Comparison of ENCODE assay signal across 16 mouse cellular contexts in genomic region chr8:120715996-120716680, GRCm38 (mm10). TPM values are rescaled to one million over a fixed set of nuclear protein-coding genes. Genes with fewer than 3 reads are reported as not detected.
A peak's percentile ranks its signal among the peaks of the same experiment; 100 is the strongest.
DNase-seq lines count a peak whose midpoint lies in the region; ATAC-seq and TF ChIP-seq lines count a peak whose summit lies in the region.
"Had no signal": no experiment of that assay in that cellular context is flagged by ENCODE, and none has a peak within 500 bp of the region (broad histone marks: within the 10 kb centered on the region; RNA-seq: fewer than 3 reads in every experiment).

No protein-coding gene starts in this region.

- in situ Hi-C loops in CH12.LX (cut with MboI; ENCODE audit: low pct_ligation_motif_present, low pct_unique_long_range_greater_than_20kb, low sequenced_read_pairs): no loop called here

- H3K4me1 ChIP-seq in liver, adult 2 months (ENCODE audit: control insufficient read depth, insufficient read depth, low read length): no peaks in the 10 kb centered on the region
- H3K4me1 ChIP-seq in liver, embryonic 11.5 days (replicated peaks; ENCODE audit: control insufficient read depth, insufficient read depth, low read length): no peaks in the 10 kb centered on the region
- H3K4me1 ChIP-seq in CH12.LX (ENCODE audit: control insufficient read depth in 1 of 2, insufficient read depth in 2 of 2): peaks cover 8 to 21% of the 10 kb centered on the region in 2 experiments
- H3K4me1 ChIP-seq: heart, embryonic 10.5 days had no signal

- H3K27ac ChIP-seq in liver, adult 2 months (replicated peaks; ENCODE audit: insufficient read depth, low read depth, low read length): 0 out of 2 replicates have a peak overlapping the region, but pooled peaks have one; percentile 6
- H3K27ac ChIP-seq in liver, embryonic 11.5 days (ENCODE audit: low read depth, low read length): no peak overlapping the region
- peak overlapping the region; percentile 31; the same call in 1 of the 2 replicates for H3K27ac ChIP-seq in CH12.LX (ENCODE audit: insufficient read depth, low read depth)
- H3K27ac ChIP-seq: gastrocnemius, adult 2 months; heart, embryonic 10.5 days had no signal

- no peak for TF ChIP-seq RAD21 in CH12.LX (IDR thresholded peaks at IDR 0.05; ENCODE audit: low read depth, low read length)

- peak; percentile 51 for DNase-seq in liver, adult 2 months (ENCODE audit: extremely low read depth, low read depth, low spot score)
- DNase-seq in liver, embryonic 11.5 days (ENCODE audit: low spot score): no peak
- peak; percentile 30 for DNase-seq in CD4-positive helper T cell, adult 2 months (ENCODE audit: low read depth, low spot score)
- DNase-seq in CH12.LX (ENCODE audit: extremely low read depth): no peak
- no peak for DNase-seq in ovary, adult 18-20 months (ENCODE audit: low spot score)
- no peak for DNase-seq in urinary bladder, adult 2 months (ENCODE audit: low spot score)
- DNase-seq: adrenal gland, adult 8-10 months; cerebellum, adult 9-10 months; embryo, embryonic 11 days; gastrocnemius, adult 2 months; layer of hippocampus, adult 9-11 months; lung, adult 2 months had no signal

- H3K4me2 ChIP-seq in liver, embryonic 11.5 days: no peak overlapping the region
- H3K4me2 ChIP-seq in CH12.LX (ENCODE audit: insufficient read depth, low read depth, poor library complexity, severe bottlenecking): no peak overlapping the region

- no peak overlapping the region for H3K4me3 ChIP-seq in liver, adult 2 months (ENCODE audit: insufficient read depth, low read depth, low read length)
- no peak overlapping the region for H3K4me3 ChIP-seq in liver, embryonic 11.5 days (ENCODE audit: low read depth, low read length)
- H3K4me3 ChIP-seq in CH12.LX (replicated peaks in 1 of 3; ENCODE audit: low read depth in 2 of 3, low read length in 2 of 3, poor library complexity in 1 of 3): peak overlapping the region in 1 of 3 experiments; percentile 15
- H3K4me3 ChIP-seq: gastrocnemius, adult 2 months; heart, embryonic 10.5 days had no signal

- no peaks in the 10 kb centered on the region for H3K27me3 ChIP-seq in liver, adult 2 months (ENCODE audit: control insufficient read depth, insufficient read depth, low read length)
- H3K27me3 ChIP-seq in liver, embryonic 11.5 days (replicated peaks; ENCODE audit: control insufficient read depth, insufficient read depth, low read length): no peaks in the 10 kb centered on the region
- peaks cover 18% of the 10 kb centered on the region for H3K27me3 ChIP-seq in CH12.LX (replicated peaks)

- H3K9ac ChIP-seq in liver, adult 2 months (ENCODE audit: low read depth, low read length): no peak overlapping the region
- H3K9ac ChIP-seq in liver, embryonic 11.5 days (ENCODE audit: low read depth, low read length): no peak overlapping the region
- H3K9ac ChIP-seq in CH12.LX (ENCODE audit: insufficient read depth, low read depth): no peak overlapping the region

- no peak for TF ChIP-seq CTCF in liver, adult 2 months (IDR thresholded peaks at IDR 0.05; ENCODE audit: low read depth, low read length)
- TF ChIP-seq CTCF in CH12.LX (conservative IDR thresholded peaks at IDR 0.05 in 1 of 2, IDR thresholded peaks at IDR 0.05 in 1 of 2; ENCODE audit: low read depth in 2 of 2, low read length in 2 of 2): no peak

- H3K79me2 ChIP-seq in liver, adult 2 months (ENCODE audit: control insufficient read depth, insufficient read depth, low read length): no peaks in the 10 kb centered on the region
- H3K79me2 ChIP-seq in CH12.LX (replicated peaks; ENCODE audit: control insufficient read depth, extremely low read depth, insufficient read depth, poor library complexity, severe bottlenecking): no peaks in the 10 kb centered on the region

- no peaks in the 10 kb centered on the region for H3K36me3 ChIP-seq in liver, adult 2 months (ENCODE audit: control insufficient read depth, insufficient read depth, low read length)
- H3K36me3 ChIP-seq in liver, embryonic 11.5 days (ENCODE audit: control insufficient read depth, insufficient read depth, low read length): no peaks in the 10 kb centered on the region
- no peaks in the 10 kb centered on the region for H3K36me3 ChIP-seq in CH12.LX (replicated peaks in 1 of 2; ENCODE audit: control insufficient read depth in 1 of 2, insufficient read depth in 1 of 2, low read length in 1 of 2)
- H3K36me3 ChIP-seq: heart, embryonic 10.5 days had no signal

- TF ChIP-seq POLR2A in liver, adult 2 months (IDR thresholded peaks at IDR 0.05; ENCODE audit: extremely low read depth, insufficient read depth, low read length): no peak
- TF ChIP-seq POLR2A in CH12.LX (IDR thresholded peaks at IDR 0.05; ENCODE audit: low read depth, low read length): no peak

- no peak for ATAC-seq in liver, embryonic 11.5 days (replicated peaks; ENCODE audit: low FRiP score)
- ATAC-seq in monocyte, adult 5-6 weeks (replicated peaks; ENCODE audit: insufficient number of reproducible peaks, low FRiP score, low TSS enrichment, poor library complexity, severe bottlenecking): peak; percentile 19; the same call in 1 of the 2 replicates
- ATAC-seq: forebrain, embryonic 16.5 days had no signal

- WGBS in liver, adult 2 months: 69% methylated on average over 15 of the region's 15 CpGs
- 65% methylated on average over 15 of the region's 15 CpGs for WGBS in liver, embryonic 11.5 days

- H3K9me3 ChIP-seq in liver, embryonic 11.5 days (ENCODE audit: control insufficient read depth, low read length): no peaks in the 10 kb centered on the region
- no peaks in the 10 kb centered on the region for H3K9me3 ChIP-seq in CH12.LX (replicated peaks; ENCODE audit: low read length)
- H3K9me3 ChIP-seq: heart, embryonic 10.5 days had no signal

- dilution Hi-C loops in CH12.LX (cut with MboI; ENCODE audit: extremely low pct_ligation_motif_present, extremely low pct_unique_long_range_greater_than_20kb, low sequenced_read_pairs): no loop called here

- no peak for TF ChIP-seq EP300 in CH12.LX (IDR thresholded peaks at IDR 0.05; ENCODE audit: low read length)

TF ChIP-seq in CH12.LX, 34 proteins besides CTCF, POLR2A, EP300 and RAD21:
- TF ChIP-seq BHLHE40 (IDR thresholded peaks at IDR 0.05; ENCODE audit: low read depth, low read length) (no peak), MEF2A (IDR thresholded peaks at IDR 0.05; ENCODE audit: borderline replicate concordance, low read depth, low read length) (no peak), MYC (IDR thresholded peaks at IDR 0.05; ENCODE audit: low read depth, low read length) (no peak), TBP (conservative IDR thresholded peaks at IDR 0.05; ENCODE audit: low read depth, low read length) (no peak), ZMIZ1 (IDR thresholded peaks at IDR 0.05; ENCODE audit: low read depth, low read length) (no peak), IRF4 (IDR thresholded peaks at IDR 0.05; ENCODE audit: low read depth, low read length) (no peak), ETS1 (conservative IDR thresholded peaks at IDR 0.05; ENCODE audit: low read depth, low read length) (no peak)

RNA-seq across cellular contexts. Expression of gene Irf8, which starts 20.0 kb away (rescaled TPM):
- 5.5 and 7.6 TPM in 2 replicates for total RNA-seq in liver, adult 2 months (2014; rRNA removed)
- 3.3 and 7.0 TPM in 2 replicates for polyA plus RNA-seq in liver, adult 2 months (2012; rRNA removed)
- 10.5 and 12.3 TPM in 2 replicates for polyA plus RNA-seq in liver, embryonic 11.5 days (2014; fragmentation: Nextera tagmentation; extraction: Ambion mirVana)
- total RNA-seq in CH12.LX (2012; rRNA removed) (16.3 and 17.7 TPM in 2 replicates), CH12.LX (2014; rRNA removed) (11.2 and 13.3 TPM in 2 replicates)
- polyA plus RNA-seq in CH12.LX (2012; ENCODE audit: insufficient read length, low read depth): 34.3 and 37.4 TPM in 2 replicates
- total RNA-seq in monocyte, adult 5-6 weeks (2017): 235 to 408 TPM (median 258 TPM) in 3 replicates
- polyA plus RNA-seq in urinary bladder, adult 2 months (2012; rRNA removed): 12.4 and 18.2 TPM in 2 replicates

RNA-seq across cellular contexts. Expression of gene Emc8, which starts 47.8 kb away (rescaled TPM):
- 6.7 and 11.9 TPM in 2 replicates for total RNA-seq in liver, adult 2 months (2014; rRNA removed)
- polyA plus RNA-seq in liver, adult 2 months (2012; rRNA removed): 47.8 and 53.3 TPM in 2 replicates
- 265 and 295 TPM in 2 replicates for polyA plus RNA-seq in liver, embryonic 11.5 days (2014; fragmentation: Nextera tagmentation; extraction: Ambion mirVana)
- 113 and 133 TPM in 2 replicates for total RNA-seq in CH12.LX (2012; rRNA removed)
- total RNA-seq in CH12.LX (2014; rRNA removed): 33.4 and 35.3 TPM in 2 replicates
- polyA plus RNA-seq in CH12.LX (2012; ENCODE audit: insufficient read length, low read depth): 159 and 184 TPM in 2 replicates
- 12.1 to 40.3 TPM (median 26.7 TPM) in 3 replicates for total RNA-seq in monocyte, adult 5-6 weeks (2017)
- polyA plus RNA-seq in urinary bladder, adult 2 months (2012; rRNA removed): 49.6 and 57.6 TPM in 2 replicates

RNA-seq across cellular contexts. Expression of gene Cox4i1, which starts 48.1 kb away (rescaled TPM):
- 706 and 858 TPM in 2 replicates for total RNA-seq in liver, adult 2 months (2014; rRNA removed)
- polyA plus RNA-seq in liver, adult 2 months (2012; rRNA removed): 1,059 and 1,162 TPM in 2 replicates
- 1,052 and 1,118 TPM in 2 replicates for polyA plus RNA-seq in liver, embryonic 11.5 days (2014; fragmentation: Nextera tagmentation; extraction: Ambion mirVana)
- 890 and 970 TPM in 2 replicates for total RNA-seq in CH12.LX (2012; rRNA removed)
- 519 and 596 TPM in 2 replicates for total RNA-seq in CH12.LX (2014; rRNA removed)
- 673 and 711 TPM in 2 replicates for polyA plus RNA-seq in CH12.LX (2012; ENCODE audit: insufficient read length, low read depth)
- 315 to 382 TPM (median 356 TPM) in 3 replicates for total RNA-seq in monocyte, adult 5-6 weeks (2017)
- 1,248 and 1,469 TPM in 2 replicates for polyA plus RNA-seq in urinary bladder, adult 2 months (2012; rRNA removed)

RNA-seq across cellular contexts. Expression of gene Gm27021, which starts 48.3 kb away (rescaled TPM):
- total RNA-seq in liver, adult 2 months (2014; rRNA removed): 1.4 TPM in 1 of 2 replicates, not detected in the other
- not detected in 2 replicates for polyA plus RNA-seq in liver, adult 2 months (2012; rRNA removed)
- 0.69 and 2.4 TPM in 2 replicates for polyA plus RNA-seq in liver, embryonic 11.5 days (2014; fragmentation: Nextera tagmentation; extraction: Ambion mirVana)
- total RNA-seq in CH12.LX (2012; rRNA removed) (0.97 and 1.1 TPM in 2 replicates), CH12.LX (2014; rRNA removed) (0.49 and 1.0 TPM in 2 replicates)
- polyA plus RNA-seq in CH12.LX (2012; ENCODE audit: insufficient read length, low read depth): 0.49 TPM in 1 of 2 replicates, not detected in the other
- total RNA-seq in monocyte, adult 5-6 weeks (2017): not detected in 3 replicates
- polyA plus RNA-seq in urinary bladder, adult 2 months (2012; rRNA removed): 0.12 and 0.23 TPM in 2 replicates
- total RNA-seq: gastrocnemius, adult 2 months; megakaryocyte-erythroid progenitor cell, adult 5-6 weeks had no signal

Comparison
In these comparisons a context has a peak if more than half of its experiments do, and no peak if none do; other contexts are left out.
1. DNase-seq: peak in liver, adult 2 months (single experiment) and CD4-positive helper T cell, adult 2 months (single experiment); none in liver, embryonic 11.5 days (single experiment), CH12.LX (single experiment), ovary, adult 18-20 months (single experiment) and urinary bladder, adult 2 months (single experiment).